Mouse (Mus musculus) regulatory T cell (primary cell): Measurements from ENCODE around the gene Tmcc3.

Experiments
- in situ Hi-C: fragments of 300-600 bp; cut with MboI, MseI; formaldehyde crosslinking; loops from one replicate; pipeline ENCODE4 v1.15.1; 2025; ENCODE audit warnings: high pct_unique_total_duplicates

Gene Tmcc3

DNA sequence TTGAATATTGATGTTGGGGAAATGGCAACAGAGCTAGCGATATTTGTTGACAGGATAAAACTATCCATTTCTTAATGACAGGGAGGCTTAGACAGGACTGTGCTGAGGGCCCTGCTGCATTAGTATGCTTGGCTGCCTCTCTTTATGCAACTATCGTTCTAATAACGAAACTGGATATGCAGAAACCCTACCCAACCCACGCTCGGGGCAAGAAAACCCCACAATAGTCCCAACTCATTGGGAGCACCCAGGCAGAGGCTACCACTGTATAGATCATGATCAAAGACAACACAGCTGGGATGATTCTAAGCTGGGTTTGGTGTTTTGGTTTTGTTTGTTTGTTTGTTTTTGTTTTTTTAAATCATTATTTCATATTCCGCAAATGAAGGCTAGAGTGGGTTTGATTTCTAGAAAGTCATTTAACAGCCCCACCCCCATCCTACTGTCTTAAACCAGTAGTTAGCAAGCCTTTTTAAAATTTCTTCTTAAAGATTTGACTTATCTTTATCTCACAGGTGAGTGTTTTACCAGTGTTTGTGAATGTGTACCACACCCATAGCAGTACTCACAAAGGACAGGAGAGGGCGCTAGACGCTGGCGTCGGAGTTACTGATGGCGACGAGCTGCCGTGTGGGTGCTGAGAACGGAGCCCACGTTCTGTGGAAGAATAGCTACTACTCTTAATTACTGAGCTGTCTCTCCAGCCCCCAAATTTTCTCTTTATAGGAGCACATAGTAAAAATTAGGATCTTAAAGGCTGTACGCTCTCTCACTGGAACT lies 20.8 kb downstream of the Tmcc3 start:
- in situ Hi-C loops: no loop called here

DNA sequence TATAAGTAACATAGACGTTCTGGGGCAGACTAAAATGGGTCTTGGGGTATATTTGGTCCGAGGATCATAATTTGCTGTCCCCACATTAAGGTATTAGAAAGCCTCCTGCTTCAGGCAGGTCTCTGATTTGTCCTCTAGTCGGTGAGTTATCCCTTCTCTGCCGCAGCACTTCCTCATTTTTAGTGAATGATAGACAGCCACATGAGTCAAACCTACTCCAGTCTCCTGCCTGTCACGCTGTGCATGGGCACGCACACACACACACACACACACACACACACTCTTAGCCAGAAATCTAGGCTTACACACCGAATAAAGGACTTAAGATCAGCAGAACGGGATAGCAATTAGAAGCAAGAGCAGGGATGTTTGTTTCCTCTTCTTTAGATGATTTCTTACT lies 21.6 kb downstream of the Tmcc3 start:
- in situ Hi-C loops: no loop called here

DNA sequence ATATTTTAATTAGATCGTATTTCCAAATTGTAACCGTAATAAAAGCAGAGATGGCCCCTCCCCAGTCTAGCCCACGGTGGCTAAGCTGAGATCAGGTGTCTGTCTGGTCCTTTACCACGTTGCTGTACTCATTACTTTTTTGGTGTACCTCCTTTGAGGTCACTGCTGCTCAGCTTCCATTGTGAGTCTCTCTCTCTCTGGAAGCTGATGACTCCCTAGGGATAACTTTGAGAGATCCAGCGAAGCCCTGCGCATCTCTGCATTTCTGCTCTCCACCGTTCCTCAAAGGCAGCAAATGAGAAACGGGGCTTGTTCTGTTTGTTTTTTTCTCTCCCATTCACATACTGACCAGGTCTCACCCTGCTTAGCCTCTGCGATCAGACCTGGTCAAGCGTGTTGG lies 23.3 kb downstream of the Tmcc3 start:
- in situ Hi-C loops: no loop called here

DNA sequence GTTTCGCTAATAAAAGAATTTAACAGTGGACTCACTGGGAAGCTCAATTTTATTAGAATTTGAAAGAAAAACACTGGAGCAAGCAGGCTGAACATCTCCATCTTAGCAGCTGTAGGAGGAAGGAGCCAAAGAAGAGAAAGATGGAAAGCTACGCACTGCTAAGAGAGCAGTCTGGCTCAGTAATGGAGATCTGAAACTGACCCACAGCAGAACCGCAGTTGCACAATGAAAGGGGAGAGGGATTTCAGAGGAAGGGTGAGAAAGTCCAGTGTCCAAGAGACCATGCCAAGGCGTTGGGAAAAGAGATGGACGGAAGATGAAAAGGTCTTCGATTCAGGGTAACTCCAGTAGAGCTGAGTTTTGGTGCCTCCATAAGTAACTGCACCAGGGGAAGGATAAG lies 24.3 kb downstream of the Tmcc3 start:
- in situ Hi-C loops: no loop called here

DNA sequence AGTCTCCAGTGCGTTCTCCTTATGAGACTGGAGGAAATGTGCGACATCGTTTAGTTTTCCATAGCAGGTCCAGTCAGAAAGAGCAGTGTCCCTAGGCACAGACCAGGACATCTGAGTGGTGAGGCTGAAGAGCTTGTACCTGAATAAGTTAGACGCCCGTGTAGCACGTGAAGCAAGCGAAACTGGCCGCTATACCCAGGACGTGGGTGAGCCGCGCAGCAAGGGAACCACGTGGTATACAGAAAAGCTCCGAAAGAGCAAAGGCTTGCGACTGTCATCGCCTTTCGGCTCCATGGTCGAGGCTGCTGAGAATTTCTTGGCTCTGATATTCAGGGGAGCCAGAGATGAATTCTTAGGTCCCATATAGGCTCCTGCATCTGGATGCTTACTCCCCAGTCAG lies 29.8 kb downstream of the Tmcc3 start:
- in situ Hi-C loops: no loop called here

DNA sequence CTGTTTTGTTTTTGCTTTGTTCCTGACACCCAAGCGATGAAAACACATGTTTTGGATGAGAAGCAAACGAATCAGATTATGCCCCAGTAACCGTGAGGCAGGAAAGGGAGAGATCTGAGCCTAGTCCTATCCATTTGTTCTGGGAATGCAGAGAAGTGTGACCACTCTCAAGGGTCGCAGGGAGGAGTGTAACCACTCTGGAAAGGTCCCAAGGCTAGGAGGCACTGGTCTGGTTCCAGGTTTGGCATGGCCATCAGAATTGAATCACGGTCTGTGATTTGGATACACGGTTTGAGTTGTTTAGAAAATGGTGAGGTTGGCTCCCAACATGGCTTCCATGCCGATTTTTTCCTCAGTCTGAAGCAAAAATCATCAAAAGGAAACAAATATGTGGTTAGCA lies 30.5 kb downstream of the Tmcc3 start:
- in situ Hi-C loops: no loop called here

DNA sequence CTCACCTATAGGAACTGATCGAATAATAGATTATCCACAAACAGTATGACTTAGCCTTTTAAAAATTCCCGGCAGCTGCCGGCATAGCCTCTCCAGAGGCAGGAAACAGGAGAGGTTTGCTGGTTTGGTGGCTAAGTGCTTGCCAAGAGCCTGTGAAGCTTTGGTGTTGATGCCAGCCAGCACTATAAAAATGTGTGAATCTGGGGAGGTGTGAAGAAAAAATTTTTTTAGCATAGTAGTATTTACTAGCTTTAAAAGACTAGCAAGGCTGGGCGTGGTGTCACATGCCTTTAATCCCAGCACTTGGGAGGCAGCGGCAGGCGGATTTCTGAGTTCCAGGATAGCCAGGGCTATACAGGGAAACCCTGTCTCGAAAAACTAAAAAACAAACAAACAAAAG lies 31.8 kb downstream of the Tmcc3 start:
- in situ Hi-C loops: no loop called here

DNA sequence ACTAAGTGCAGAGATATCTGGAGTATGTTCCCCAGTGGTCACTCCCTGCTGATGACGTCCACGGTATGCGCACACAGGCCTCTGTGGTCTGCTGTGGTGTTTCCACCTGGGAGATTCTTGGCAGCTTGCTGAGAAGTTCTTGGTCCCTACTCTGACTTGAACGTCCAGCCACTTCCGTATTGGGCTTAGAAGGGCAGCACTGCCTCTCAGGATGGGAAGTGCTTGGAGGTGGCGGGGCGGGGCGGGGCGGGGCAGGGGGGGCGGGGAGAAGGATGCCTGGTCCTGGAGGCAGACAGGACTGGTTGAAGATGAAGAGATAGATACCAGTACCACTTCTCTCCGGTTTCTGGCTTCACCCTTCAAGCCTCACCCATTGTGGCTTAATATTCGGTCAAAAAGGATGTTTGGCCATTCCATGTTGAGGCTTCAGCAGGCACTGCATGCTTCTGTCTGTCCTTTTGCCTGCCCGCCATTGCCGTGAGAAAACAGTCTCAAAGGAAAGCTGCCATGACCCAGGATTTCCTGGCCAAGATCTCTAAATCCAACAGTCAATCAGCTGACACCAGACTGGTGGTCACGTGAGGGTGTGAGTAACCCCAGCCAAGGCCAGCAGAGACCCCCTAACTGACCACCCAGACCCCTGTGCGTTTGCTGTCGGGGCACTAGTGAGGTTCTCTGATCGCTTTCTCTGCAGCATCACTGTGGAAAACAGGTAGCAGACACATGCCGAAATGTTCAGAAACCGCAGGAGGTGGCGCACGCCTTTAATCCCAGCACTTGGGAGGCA lies 33.1 kb downstream of the Tmcc3 start:
- in situ Hi-C loops: no loop called here

DNA sequence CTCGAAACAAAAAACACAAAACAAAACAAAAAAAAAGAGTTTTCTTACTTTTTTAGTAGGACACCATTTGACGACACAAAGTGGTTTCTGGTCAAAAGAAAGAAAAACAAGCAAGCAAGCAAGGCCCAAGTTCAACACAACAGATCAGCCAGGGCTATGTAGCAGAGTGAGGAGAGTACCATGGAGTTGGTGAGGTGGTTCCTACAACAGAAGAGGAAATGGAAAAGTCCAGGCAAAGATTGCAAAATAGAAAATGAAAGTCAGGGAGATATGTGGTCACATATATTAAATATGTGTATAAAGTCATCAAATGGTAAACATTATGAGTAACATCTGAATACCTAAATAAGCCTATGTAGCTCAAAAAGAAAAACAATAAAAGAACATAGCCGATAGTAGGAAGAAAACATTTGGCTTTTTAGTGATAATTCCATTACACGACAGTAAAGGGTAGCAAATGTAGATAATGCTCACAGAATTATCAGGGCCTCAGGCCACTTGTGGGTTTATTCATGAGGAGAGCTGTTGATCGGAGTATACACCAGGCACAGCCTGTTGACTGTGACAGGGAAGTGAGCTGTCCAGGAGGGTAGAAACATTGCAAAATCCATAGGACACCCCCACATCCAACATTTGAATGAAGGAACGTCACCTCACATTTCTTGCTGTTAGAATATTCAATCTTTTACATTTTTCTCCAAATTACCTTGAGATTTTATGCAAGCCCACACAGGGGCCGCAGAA lies 33.9 kb downstream of the Tmcc3 start:
- in situ Hi-C loops: no loop called here

DNA sequence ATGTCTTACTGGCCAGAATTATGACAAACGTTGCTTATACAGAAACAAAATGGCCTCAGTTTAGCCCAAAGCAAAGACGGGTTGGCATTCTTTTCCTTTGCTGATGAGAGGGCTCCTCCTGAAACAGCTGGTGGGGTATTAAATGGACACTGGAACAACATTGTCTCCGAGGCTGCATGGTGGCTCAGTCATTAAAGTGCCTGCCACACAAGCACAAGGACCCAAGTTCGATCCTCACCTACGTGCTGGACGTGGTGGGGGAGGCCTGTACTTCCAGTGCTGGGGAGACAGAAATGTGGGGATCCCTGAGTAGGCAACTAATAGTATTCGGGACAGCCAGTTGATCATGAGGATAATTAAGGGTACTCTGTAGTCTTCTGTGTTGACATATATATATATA lies 34.8 kb downstream of the Tmcc3 start:
- in situ Hi-C loops: no loop called here

DNA sequence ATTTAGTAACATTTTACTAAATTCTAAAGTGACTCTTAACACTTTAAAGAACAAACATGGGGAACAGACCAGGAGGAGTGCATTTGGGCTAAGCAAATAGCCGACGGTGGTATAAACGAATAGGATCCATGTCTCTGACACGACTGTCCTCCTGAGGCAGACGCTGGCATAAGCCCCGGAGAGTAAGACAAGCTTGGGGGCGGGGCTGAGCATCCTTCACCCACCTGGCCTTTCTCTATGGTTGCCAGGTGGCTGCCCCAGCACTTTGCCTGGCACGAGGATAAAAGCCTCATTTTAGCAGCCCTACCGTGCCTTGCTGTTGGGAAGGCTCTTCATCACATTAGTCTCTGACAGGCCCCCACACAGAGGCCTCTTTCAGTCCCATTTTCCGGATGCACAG lies 35.5 kb downstream of the Tmcc3 start:
- in situ Hi-C loops: no loop called here

DNA sequence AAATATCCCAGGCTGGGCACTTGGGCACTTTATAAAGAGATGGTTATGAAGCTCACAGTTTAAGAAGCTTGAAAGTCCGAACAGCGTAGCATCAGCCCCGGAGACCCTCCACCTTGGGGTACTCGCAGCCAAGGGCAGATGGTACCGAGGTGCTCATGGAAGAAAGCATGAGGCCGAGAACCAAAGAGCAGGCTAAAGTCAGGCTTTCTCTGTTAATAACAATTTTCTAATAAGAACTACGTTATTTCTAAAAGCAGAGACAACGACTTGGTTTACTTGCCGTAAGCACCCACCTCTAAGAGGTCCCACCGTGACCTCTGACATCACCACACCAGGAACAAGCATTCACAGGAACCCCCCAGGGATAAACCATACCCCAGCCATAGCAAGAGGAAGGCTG lies 36.2 kb downstream of the Tmcc3 start:
- in situ Hi-C loops: no loop called here

DNA sequence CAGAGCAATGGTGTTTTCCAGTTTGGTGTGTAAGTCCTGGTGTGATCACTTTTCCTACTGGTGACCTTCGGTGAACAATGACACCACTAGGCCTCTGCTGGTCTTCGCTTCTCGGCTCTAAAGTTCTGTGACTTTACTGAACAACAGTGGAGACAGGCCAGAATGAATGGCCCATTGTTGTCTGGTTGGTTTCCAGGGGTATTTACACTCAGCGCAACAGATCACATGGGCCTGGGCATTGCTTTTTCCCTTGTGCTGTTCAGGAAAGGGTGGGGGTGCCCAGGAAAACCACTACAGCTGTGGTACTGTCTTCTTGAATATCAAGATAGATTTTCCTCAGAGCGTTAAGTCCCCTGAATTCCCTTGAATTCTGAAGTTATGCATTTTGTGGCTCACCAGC lies 38.5 kb downstream of the Tmcc3 start:
- in situ Hi-C loops: no loop called here

DNA sequence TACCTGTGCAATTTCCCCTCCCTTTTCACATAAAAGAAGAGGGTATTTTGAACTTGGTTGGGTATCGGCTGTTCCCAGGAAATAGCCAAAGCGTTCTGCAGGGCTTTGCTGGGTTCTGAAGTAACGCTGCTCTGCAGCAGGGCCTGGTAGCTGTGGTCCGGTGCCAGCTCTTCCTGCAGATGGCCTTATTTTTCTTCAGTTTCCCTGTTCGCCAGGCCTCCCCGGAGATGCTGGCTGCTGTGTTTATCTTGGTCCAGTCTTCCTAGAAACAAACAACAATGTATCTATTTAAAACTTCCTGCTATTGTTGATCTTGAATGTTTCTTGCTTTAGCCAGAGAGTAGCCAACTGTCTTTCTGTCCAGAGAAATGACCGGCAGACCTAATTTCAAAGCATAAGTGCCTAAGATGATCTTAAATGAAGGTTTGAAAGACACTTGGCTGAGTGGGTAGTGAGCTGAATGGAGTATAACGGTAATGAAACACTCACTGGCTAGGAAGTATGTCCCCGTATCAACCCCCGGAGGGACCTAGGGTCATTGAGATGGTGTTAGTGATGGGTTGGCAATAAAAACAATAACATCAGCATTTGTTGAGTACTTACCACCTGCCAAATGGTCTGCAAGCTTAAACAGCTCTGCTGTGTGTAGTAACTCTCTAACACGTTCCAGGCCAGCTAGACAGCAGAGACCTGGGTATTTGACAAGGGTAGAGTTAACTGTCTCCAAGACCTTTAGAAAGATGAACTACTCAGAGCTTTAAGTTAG lies 39.3 kb downstream of the Tmcc3 start:
- in situ Hi-C loops: no loop called here

DNA sequence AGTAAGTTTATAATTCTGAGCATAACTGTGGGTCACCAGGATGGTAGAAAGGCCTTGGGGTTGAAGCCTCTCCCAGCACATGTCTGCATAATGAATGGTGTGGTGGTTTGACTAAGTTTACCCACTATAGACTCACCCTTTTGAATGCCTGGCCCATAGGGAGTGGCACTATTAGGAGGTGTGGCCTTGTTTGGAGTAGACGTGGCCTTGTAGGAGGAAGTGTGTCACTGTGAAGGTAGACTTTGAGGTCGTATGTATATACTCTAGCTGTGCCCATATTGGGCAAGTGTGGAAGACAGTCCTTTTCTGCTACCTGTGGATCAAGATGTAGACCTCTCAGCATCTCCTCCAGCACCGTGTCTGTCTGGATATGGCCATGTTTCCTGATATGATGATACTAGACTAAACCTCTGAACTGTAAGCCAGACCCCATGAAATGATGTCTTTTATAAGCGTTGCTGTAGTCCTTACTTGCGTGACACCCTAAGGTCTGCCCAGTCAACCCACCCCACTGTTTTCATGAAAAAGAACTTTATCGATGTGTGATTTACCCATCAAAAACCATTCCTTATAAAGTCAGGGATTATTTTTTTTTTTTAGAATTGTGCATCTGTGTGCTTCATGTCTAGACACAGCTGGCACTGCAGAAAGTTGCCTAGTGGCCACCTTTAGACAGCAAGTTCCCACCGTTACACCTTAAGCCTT lies 40.6 kb downstream of the Tmcc3 start:
- in situ Hi-C loops: no loop called here

DNA sequence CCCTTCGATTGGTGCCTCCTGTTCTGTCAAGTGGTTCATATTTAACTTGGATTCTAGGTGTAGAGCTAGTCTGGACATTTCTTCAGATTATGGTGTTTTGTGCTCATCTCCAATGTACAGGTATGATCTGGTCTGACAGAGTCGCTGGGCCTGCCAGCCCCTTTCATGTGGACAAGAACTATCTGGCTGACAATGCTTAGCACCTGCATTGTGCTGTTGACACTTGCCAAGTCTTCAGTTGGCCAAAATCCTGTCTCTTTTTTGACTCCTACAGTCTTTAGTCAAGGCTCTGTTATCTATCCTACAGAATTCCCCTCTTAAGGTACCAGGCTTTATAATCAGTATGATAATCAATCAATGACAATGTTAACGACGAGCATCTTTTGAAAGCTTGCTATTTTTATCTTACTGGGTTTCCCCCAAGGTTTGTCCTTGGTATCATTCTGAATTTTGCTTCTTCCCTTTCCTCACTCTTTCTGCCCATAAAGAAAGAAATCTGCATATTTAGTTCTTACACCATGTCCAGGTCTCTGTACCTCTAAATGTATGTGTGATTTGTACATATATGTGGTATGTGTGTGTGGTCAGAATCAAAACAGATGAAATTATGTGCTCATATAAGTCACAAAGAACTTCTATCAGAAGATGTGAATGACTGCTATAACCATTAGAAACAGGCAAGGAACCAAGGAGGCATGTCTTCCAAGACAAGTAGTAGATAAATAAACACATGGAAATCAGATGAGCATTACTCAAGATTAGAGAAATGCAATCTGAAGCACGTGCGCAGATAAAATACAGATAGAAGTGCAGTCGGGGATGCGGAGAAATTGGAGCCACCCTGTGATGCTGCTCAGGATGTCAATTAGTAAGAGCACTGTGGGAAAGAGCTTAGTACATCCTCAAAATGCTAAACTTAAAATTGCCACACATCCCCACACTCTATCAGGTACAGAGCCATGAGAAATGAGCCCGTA lies 41.4 kb downstream of the Tmcc3 start:
- in situ Hi-C loops: no loop called here

DNA sequence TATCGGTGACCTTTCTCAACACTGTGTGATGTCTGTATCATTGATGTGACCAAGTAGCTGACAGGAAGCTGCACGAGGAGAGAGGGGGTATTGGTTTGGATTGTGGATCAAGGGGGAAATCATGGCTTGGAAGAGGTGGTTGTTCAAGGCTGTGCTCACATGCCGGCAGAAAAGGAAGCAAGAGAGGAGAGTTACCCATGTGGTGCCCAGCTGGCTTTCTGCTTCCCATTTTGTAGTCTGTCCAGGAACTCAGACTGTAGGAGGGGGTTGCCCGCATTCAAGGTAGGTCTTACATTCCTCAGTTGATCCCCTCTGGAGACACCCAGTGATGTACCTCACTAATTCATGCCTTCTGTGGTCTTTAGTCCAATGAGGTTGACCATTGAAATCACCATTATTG lies 42.3 kb downstream of the Tmcc3 start:
- in situ Hi-C loops: no loop called here

DNA sequence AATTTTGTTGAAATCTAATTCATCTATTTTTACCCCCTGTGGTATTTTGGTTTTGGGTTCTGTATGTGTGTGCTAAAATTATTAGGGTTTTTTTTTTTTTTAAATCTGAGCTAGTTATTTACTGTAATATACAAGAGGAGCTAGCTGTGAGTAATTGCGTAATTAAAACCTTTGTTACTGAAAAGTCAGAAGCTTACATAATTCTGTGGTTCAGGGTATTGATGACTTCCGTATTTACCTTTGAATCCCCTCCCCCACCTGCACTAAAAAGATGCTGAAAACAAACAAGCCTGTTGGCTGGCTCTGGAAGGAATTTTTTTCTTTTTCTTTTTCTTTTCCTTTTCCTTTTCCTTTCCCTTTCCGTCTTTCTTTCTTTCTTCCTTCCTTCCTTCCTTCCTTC lies 42.7 kb downstream of the Tmcc3 start:
- in situ Hi-C loops: no loop called here

DNA sequence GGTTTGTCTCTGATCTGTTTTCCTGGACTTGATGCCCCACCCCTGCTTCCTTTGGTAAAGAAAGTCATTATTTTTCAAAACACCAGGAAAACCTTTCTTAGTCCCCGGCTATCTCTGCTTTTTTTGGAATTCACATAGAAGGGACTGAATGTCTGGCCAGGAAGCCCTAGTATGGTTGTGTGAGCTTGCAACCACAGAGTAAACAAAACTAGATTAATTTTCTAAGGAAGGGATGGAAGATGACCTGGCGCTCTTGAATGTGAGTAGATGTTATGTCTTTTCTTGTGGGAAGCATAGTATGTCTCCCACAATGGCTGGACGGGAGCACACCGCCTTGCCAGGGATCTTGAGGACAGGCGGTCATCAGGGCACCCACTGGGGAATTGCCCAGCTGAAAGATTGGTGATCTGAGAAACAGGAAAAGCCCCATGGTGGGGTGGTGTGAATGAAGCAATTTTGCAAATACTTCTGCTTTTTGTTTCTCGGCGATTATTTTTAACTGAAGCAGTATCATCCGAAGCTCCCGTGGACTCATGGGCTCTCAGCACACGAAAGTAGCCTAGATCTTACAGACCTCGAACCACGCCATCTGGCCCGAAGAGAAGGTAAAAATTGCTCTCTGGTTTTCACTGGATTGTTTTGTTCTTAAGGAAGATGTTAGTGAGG lies 44.9 kb downstream of the Tmcc3 start:
- in situ Hi-C loops: no loop called here
